Mouse (Mus musculus) neural tube, embryonic 13.5 days (tissue): ENCODE measurements at regions not wholly inside any gene's neighbourhood (a gene's known extent, or its start where the extent isn't known, plus 50 kb on each side); places are given as distances from the start of the nearest gene placed in this dataset.

Experiments used
- ATAC-seq: fragments of 200-750 bp; cut with Nextera tagmentation; 2 replicates; pipeline ENCODE4 v1.8.0; 2017; ENCODE audit warnings: low read depth, mild to moderate bottlenecking, moderate TSS enrichment, moderate library complexity
- H3K27ac ChIP-seq: fragments of 300-500 bp; sonication (generic); replicated peaks from 2 replicates; pipeline ENCODE4 v1.5.1; 2015; ENCODE audit warnings: moderate library complexity, mild to moderate bottlenecking, inconsistent platforms
- H3K27me3 ChIP-seq: fragments of 300-500 bp; sonication (generic); 2 replicates; pipeline ENCODE4 v1.6.1; 2015; ENCODE audit warnings: mild to moderate bottlenecking, inconsistent platforms
- H3K36me3 ChIP-seq: fragments of 300-500 bp; sonication (generic); 2 replicates; pipeline ENCODE4 v1.6.1; 2015; ENCODE audit warnings: mild to moderate bottlenecking, inconsistent platforms
- H3K4me1 ChIP-seq: fragments of 300-500 bp; sonication (generic); replicated peaks from 2 replicates; pipeline ENCODE4 v1.6.1; 2015; ENCODE audit warnings: inconsistent platforms
- H3K4me2 ChIP-seq: fragments of 300-500 bp; sonication (generic); 2 replicates; pipeline ENCODE4 v1.6.1; 2015; ENCODE audit warnings: inconsistent platforms, mild to moderate bottlenecking, moderate library complexity
- H3K4me3 ChIP-seq: fragments of 300-500 bp; sonication (generic); 2 replicates; pipeline ENCODE4 v1.5.1; 2015; ENCODE audit warnings: mild to moderate bottlenecking, inconsistent platforms
- H3K9ac ChIP-seq: fragments of 300-500 bp; sonication (generic); 2 replicates; pipeline ENCODE4 v1.6.1; 2015; ENCODE audit warnings: moderate library complexity, mild to moderate bottlenecking, inconsistent platforms
- H3K9me3 ChIP-seq: fragments of 300-500 bp; sonication (generic); 2 replicates; pipeline ENCODE4 v1.6.1; 2016; ENCODE audit warnings: inconsistent platforms
- WGBS: fragments of 180-500 bp; shearing (Covaris S2); methylation state at CpG from one replicate; pipeline ENCODE4 v1.1.7; 2015; 5-methylcytosine and 5-hydroxymethylcytosine counted together

- Histone ChIP-seq H3K9me3 (peaks cover 48% of the 10 kb centered on the region), H3K36me3 (no peaks in the 10 kb centered on the region), H3K27ac (0 out of 2 replicates have a peak overlapping the region, but pooled peaks have one; percentile 78), H3K9ac (no peak overlapping the region), H3K4me1 (peaks cover 6% of the 10 kb centered on the region; the same call in 1 of the 2 replicates), H3K4me2 (peak overlapping the region; percentile 53), H3K4me3 (no peak overlapping the region), H3K27me3 (no peaks in the 10 kb centered on the region)
- 73% methylated on average over 8 of the region's 8 CpGs for WGBS
- ATAC-seq: 0 out of 2 replicates have a peak, but pooled peaks have one; percentile 13
These were observed 61.1 kb downstream of the Rtl1 start for GRCm38 (mm10) chr12:109539046-109539445.

GRCm38 (mm10) chr12:109538641-109539040 is 61.5 kb downstream of the Rtl1 start:
- no peaks in the 10 kb centered on the region for H3K27me3 ChIP-seq

GRCm38 (mm10) chr12:109536536-109536935 is 63.6 kb downstream of the Rtl1 start:
- H3K36me3 ChIP-seq: no peaks in the 10 kb centered on the region
- peaks cover 36% of the 10 kb centered on the region for H3K9me3 ChIP-seq
- H3K4me1 ChIP-seq: peaks cover 9% of the 10 kb centered on the region
- 82% methylated on average over 3 of the region's 3 CpGs for whole genome bisulfite sequencing
- no peak overlapping the region for H3K4me3 ChIP-seq
- H3K9ac ChIP-seq: no peak overlapping the region
- no peak for ATAC-seq
- H3K4me2 ChIP-seq: no peak overlapping the region
- H3K27ac ChIP-seq: no peak overlapping the region
- H3K27me3 ChIP-seq: no peaks in the 10 kb centered on the region

More at GRCm38 (mm10) chr12:109538641-109539040, 61.5 kb downstream of the Rtl1 start:
- no peak overlapping the region for H3K27ac ChIP-seq
- WGBS: 94% methylated on average over 3 of the region's 3 CpGs
- H3K4me2 ChIP-seq: no peak overlapping the region
- no peak for ATAC-seq
- H3K9me3 ChIP-seq: peaks cover 48% of the 10 kb centered on the region
- H3K4me1 ChIP-seq: peaks cover 6% of the 10 kb centered on the region; the same call in 1 of the 2 replicates
- H3K36me3 ChIP-seq: no peaks in the 10 kb centered on the region
- no peak overlapping the region for H3K9ac ChIP-seq
- no peak overlapping the region for H3K4me3 ChIP-seq

GRCm38 (mm10) chr12:109532392-109532791 is 67.7 kb downstream of the Rtl1 start:
- Histone ChIP-seq H3K4me3 (no peak overlapping the region), H3K4me2 (no peak overlapping the region), H3K27ac (no peak overlapping the region), H3K36me3 (no peaks in the 10 kb centered on the region), H3K4me1 (peaks cover 9% of the 10 kb centered on the region), H3K9me3 (peaks cover 26% of the 10 kb centered on the region), H3K9ac (no peak overlapping the region), H3K27me3 (0 out of 2 replicates have a peak, but pooled peaks cover 4% of the 10 kb centered on the region)
- 67% methylated on average over 8 of the region's 8 CpGs for WGBS
- no peak for ATAC-seq

- peaks cover 31% of the 10 kb centered on the region for H3K9me3 ChIP-seq
- H3K4me2 ChIP-seq: no peak overlapping the region
- H3K4me1 ChIP-seq: peaks cover 9% of the 10 kb centered on the region
- no peaks in the 10 kb centered on the region for H3K36me3 ChIP-seq
- H3K27ac ChIP-seq: no peak overlapping the region
- WGBS: 79% methylated on average over 8 of the region's 8 CpGs
- no peak overlapping the region for H3K4me3 ChIP-seq
- no peak overlapping the region for H3K9ac ChIP-seq
- 0 out of 2 replicates have a peak, but pooled peaks cover 4% of the 10 kb centered on the region for H3K27me3 ChIP-seq
- ATAC-seq: no peak
These were observed 68.6 kb downstream of the Rtl1 start for GRCm38 (mm10) chr12:109531347-109532023.

GRCm38 (mm10) chr12:109530215-109531050 is 69.7 kb downstream of the Rtl1 start:
- Histone ChIP-seq H3K36me3 (no peaks in the 10 kb centered on the region), H3K27ac (no peak overlapping the region), H3K27me3 (0 out of 2 replicates have a peak, but pooled peaks cover 4% of the 10 kb centered on the region), H3K4me3 (no peak overlapping the region), H3K4me2 (no peak overlapping the region), H3K4me1 (peaks cover 9% of the 10 kb centered on the region), H3K9me3 (peaks cover 37% of the 10 kb centered on the region), H3K9ac (no peak overlapping the region)
- ATAC-seq: no peak
- 46% methylated on average over 19 of the region's 19 CpGs for WGBS

GRCm38 (mm10) chr12:109529501-109529900 is 70.6 kb downstream of the Rtl1 start:
- Histone ChIP-seq H3K4me1 (peaks cover 9% of the 10 kb centered on the region), H3K27me3 (0 out of 2 replicates have a peak, but pooled peaks cover 4% of the 10 kb centered on the region), H3K4me3 (no peak overlapping the region), H3K9me3 (peaks cover 37% of the 10 kb centered on the region), H3K27ac (no peak overlapping the region), H3K4me2 (no peak overlapping the region), H3K9ac (no peak overlapping the region), H3K36me3 (no peaks in the 10 kb centered on the region)
- ATAC-seq: no peak
- WGBS: 56% methylated on average over 6 of the region's 6 CpGs

- 55% methylated on average over 5 of the region's 5 CpGs for WGBS
- ATAC-seq: no peak
- Histone ChIP-seq H3K9me3 (peaks cover 37% of the 10 kb centered on the region), H3K9ac (no peak overlapping the region), H3K4me1 (peaks cover 9% of the 10 kb centered on the region), H3K36me3 (no peaks in the 10 kb centered on the region), H3K4me2 (no peak overlapping the region), H3K4me3 (no peak overlapping the region), H3K27ac (no peak overlapping the region), H3K27me3 (0 out of 2 replicates have a peak, but pooled peaks cover 4% of the 10 kb centered on the region)
These were observed 71.2 kb downstream of the Rtl1 start for GRCm38 (mm10) chr12:109528966-109529365.

GRCm38 (mm10) chr12:109528263-109528545 is 71.9 kb downstream of the Rtl1 start:
- Histone ChIP-seq H3K27ac (no peak overlapping the region), H3K36me3 (no peaks in the 10 kb centered on the region), H3K27me3 (0 out of 2 replicates have a peak, but pooled peaks cover 4% of the 10 kb centered on the region), H3K9ac (peak overlapping the region; percentile 38; the same call in 1 of the 2 replicates), H3K4me1 (peaks cover 9% of the 10 kb centered on the region), H3K4me2 (peak overlapping the region; percentile 54), H3K4me3 (peak overlapping the region; percentile 26), H3K9me3 (peaks cover 37% of the 10 kb centered on the region)
- ATAC-seq: no peak
- 39% methylated on average over 27 of the region's 27 CpGs for WGBS

- Histone ChIP-seq H3K9ac (no peak overlapping the region), H3K27me3 (0 out of 2 replicates have a peak, but pooled peaks cover 4% of the 10 kb centered on the region), H3K9me3 (peaks cover 37% of the 10 kb centered on the region), H3K36me3 (no peaks in the 10 kb centered on the region), H3K4me1 (peaks cover 9% of the 10 kb centered on the region), H3K4me3 (peak overlapping the region; percentile 26), H3K27ac (no peak overlapping the region), H3K4me2 (peak overlapping the region; percentile 54)
- ATAC-seq: no peak
- WGBS: 64% methylated on average over 29 of the region's 29 CpGs
These were observed 72.5 kb downstream of the Rtl1 start for GRCm38 (mm10) chr12:109527414-109528262.

GRCm38 (mm10) chr12:109525613-109526012 is 73.0 kb downstream of the Dlk1 start:
- WGBS: 63% methylated on average over 9 of the region's 9 CpGs
- H3K9ac ChIP-seq: no peak overlapping the region
- ATAC-seq: no peak

More at GRCm38 (mm10) chr12:109525613-109526012, 73.0 kb downstream of the Dlk1 start:
- Histone ChIP-seq H3K36me3 (no peaks in the 10 kb centered on the region), H3K27me3 (0 out of 2 replicates have a peak, but pooled peaks cover 4% of the 10 kb centered on the region), H3K9me3 (peaks cover 37% of the 10 kb centered on the region), H3K4me3 (no peak overlapping the region), H3K27ac (no peak overlapping the region), H3K4me2 (no peak overlapping the region), H3K4me1 (peaks cover 6% of the 10 kb centered on the region)
